Mouse (Mus musculus): ENCODE results near the gene Gm9821. TPM values are rescaled to one million over a fixed set of nuclear protein-coding genes. Genes with fewer than 3 reads are reported as not detected.

The Gm9821 gene
- total RNA-seq, 2 experiments from 2014 or later, result not detected

DNA sequence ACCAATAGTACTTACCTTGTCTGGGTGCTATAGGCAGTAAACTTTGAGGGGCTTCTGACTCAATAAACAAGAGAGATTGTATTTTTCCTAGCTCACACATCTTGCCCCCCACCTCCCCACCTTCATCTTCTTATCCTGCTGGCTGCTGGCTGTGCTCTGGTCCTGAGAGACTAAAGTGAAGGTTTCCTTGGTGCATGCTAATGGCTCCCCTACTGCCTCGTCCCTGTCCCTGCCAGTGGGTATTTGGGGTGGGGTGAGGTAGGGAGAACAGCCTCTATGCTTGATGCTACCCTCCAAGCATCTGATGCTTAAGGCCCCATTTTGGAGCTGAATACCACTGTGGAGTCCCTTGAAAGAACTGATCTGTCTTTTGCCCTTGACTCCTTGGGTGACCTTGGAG is 20.8 kb upstream of the Gm9821 start:
- DNase-seq, result no peak
- intact Hi-C loops (cut with DNase I), result loop anchor here (2.0 to 10.0 kb wide), 3 partner anchors 57 to 220 kb away; no protein-coding TSS in a partner anchor

DNA sequence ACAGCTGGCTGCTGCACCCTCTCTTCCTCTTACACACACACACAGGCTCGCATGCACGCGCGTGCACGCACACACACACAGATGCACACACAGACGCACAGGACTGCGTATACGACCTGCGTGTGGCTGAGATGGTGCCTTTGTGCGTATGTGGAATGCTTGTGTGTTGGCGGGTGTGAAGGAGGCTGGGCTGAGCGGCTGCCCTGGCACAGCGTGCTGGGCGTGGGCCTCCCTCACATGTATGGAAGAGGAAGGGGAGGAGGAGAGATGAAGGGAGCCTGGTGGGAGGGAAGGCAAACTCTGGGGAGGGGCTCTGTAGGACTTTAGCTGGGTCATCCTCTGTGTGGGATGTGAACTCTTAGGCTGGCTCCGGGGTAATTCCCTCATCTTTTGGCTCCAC is 20.1 kb upstream of the Gm9821 start:
- DNase-seq, result no peak
- intact Hi-C loops (cut with DNase I), result loop anchor here (2.0 to 10.0 kb wide), 2 partner anchors 147 to 221 kb away; no protein-coding TSS in a partner anchor

DNA sequence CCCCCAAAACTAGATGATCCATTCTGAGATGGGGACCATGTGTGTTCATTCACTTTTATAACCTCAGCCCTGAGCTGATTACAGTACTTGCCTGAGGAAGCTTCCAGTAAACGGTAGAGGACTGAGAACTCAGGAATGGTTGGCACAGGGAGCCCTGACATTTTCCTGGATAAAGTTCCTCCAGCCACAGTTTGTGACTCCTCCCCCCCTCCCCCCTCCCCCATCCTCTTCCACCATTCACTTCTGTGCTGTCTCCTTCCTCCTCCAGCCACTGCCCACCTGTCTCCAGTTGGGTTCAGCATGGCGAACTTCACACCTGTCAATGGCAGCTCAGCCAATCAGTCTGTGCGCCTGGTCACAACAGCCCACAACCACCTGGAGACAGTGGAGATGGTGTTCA is 18.6 kb upstream of the Gm9821 start, which contains the start of gene Chrm4:
Gene Chrm4, plus strand, starts transcription at position 301 of the 400 bp plus-strand sequence.
- no peak for DNase-seq
- intact Hi-C loops (cut with DNase I), result loop anchor here (10.0 kb wide), 1 partner anchor 222 kb away; no protein-coding TSS in a partner anchor

DNA sequence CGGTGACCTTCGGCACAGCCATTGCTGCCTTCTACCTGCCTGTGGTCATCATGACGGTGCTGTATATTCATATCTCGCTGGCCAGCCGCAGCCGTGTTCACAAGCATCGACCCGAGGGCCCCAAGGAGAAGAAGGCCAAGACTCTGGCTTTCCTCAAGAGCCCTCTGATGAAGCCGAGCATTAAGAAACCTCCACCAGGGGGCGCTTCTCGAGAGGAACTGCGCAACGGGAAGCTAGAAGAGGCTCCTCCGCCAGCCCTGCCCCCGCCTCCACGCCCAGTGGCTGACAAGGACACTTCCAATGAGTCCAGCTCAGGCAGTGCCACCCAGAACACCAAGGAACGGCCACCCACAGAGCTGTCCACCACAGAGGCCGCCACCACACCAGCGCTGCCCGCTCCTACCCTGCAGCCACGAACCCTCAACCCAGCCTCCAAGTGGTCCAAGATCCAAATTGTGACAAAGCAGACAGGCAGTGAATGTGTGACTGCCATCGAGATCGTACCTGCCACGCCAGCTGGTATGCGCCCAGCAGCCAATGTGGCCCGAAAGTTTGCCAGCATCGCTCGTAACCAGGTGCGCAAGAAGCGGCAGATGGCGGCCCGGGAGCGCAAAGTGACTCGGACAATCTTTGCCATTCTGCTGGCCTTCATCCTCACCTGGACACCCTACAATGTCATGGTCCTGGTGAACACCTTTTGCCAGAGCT is 17.5 kb upstream of the Gm9821 start:
- intact Hi-C loops (cut with DNase I), result loop anchor here (10.0 kb wide), 1 partner anchor 223 kb away; no protein-coding TSS in a partner anchor
- DNase-seq, result peak in 1 of 2 experiments; percentile 70

GRCm38 (mm10) chr2:91928534-91929350 is 16.8 kb upstream of the Gm9821 start:
- intact Hi-C loops (cut with DNase I), result loop anchor here (10.0 kb wide), 1 partner anchor 224 kb away; no protein-coding TSS in a partner anchor
- DNase-seq, result no peak

DNA sequence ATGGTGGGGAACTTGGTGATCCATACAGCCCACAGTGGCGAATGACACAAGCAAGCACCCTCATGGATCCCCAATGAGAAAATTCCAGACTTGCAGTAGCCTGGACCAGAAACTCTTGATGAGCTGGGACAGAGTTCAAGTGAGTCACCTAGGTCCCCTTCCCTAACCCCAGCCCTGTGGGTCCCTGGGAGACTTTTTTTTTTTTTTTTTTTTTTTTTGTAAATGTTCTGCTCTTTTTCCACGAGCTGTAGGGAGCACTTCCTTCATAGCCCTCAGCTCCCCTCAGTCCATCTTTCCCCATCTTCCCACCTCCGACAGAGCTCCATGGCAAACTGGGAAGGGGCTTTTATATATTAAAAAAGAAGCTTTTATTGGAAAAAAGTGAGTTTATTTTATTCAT is 16.0 kb upstream of the Gm9821 start:
- intact Hi-C loops (cut with DNase I), result loop anchor here (10.0 kb wide), 1 partner anchor 225 kb away; no protein-coding TSS in a partner anchor
- DNase-seq, result no peak

- intact Hi-C loops (cut with DNase I), result loop anchor here (10.0 kb wide), 1 partner anchor 225 kb away; no protein-coding TSS in a partner anchor
- DNase-seq, result no peak
Measured at GRCm38 (mm10) chr2:91929936-91930335, 15.6 kb upstream of the Gm9821 start.

GRCm38 (mm10) chr2:91930761-91931291 is 14.7 kb upstream of the Gm9821 start:
- intact Hi-C loops (cut with DNase I), result no loop called here
- no peak for DNase-seq

- intact Hi-C loops (cut with DNase I), result no loop called here
Measured at GRCm38 (mm10) chr2:91931328-91932159, 14.0 kb upstream of the Gm9821 start.

DNA sequence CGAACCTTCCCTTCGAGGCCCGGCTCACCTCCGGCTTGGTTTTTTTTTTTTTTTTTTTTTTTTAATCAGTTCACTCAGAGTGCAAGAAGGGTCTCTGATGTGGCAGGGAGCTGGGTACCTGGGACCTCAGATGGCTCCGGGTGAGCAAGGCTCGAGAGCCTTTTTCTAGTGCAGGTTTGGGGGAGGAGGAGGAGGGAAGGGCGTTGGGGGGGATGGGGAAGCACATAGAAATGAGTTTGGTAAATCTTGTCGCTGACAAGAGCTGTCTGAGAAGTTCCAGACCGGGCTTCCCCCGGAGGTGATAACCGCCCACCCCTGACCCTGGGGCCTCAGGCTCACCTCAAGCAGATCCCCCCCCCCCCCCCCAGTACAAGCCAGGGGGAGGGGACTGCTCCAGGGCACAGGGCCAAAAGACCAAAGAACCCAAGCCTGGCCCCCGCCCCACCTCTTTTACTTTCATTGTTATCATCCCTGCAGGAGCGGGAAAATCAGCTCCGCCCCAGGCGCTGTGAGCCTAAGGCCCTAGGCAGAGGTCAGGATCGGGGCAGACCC is 13.3 kb upstream of the Gm9821 start, which contains the start of gene Mdk:
Gene Mdk, minus strand, starts transcription at position 138 of the 552 bp plus-strand sequence.
- DNase-seq, result no peak
- intact Hi-C loops (cut with DNase I), result no loop called here

More at GRCm38 (mm10) chr2:91931328-91932159, 14.0 kb upstream of the Gm9821 start:
- no peak for DNase-seq

- DNase-seq, result no peak
- intact Hi-C loops (cut with DNase I), result no loop called here
Measured at GRCm38 (mm10) chr2:91932737-91933350, 12.7 kb upstream of the Gm9821 start.

DNA sequence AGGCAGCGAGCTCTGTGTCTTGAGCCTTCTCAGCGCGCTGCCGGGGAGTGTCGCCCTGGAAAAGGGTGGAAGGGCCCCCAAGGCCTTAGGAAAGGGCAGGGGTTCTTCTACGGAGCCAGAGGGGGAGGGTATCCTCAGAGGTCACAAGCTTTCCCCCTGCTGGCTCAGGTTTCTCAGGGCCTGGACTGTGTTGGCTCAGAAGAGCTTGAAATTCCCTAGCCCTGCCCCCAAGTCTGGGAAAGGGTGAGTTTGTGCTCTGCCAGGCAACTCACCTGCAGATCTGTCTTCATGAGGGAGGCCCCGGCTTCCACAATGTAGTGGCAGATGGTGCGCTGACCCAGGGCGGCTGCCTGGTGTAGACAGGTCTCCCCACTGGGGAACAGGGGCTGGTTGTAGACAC is 12.0 kb upstream of the Gm9821 start:
- intact Hi-C loops (cut with DNase I), result no loop called here
- no peak for DNase-seq

DNA sequence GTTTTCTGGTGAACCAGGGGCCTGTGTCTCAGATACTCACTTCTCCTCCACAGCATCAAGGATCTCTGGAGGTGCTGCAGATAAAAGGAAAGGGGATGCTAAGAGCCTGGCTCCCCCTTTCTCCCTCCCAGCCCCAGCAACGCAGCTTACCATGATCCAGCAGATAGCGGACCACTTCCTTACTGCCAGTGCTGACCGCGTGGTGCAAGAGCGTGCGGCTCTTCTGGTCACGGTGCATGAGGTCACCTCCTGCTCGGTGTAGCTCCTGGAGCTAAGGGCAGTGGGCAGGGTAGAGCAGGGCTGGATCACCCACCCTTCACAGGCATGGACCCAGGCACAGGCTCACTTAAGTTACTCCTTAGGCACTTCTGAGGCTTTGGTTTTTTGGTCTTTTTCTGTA is 11.5 kb upstream of the Gm9821 start:
- DNase-seq, result no peak
- intact Hi-C loops (cut with DNase I), result no loop called here

DNA sequence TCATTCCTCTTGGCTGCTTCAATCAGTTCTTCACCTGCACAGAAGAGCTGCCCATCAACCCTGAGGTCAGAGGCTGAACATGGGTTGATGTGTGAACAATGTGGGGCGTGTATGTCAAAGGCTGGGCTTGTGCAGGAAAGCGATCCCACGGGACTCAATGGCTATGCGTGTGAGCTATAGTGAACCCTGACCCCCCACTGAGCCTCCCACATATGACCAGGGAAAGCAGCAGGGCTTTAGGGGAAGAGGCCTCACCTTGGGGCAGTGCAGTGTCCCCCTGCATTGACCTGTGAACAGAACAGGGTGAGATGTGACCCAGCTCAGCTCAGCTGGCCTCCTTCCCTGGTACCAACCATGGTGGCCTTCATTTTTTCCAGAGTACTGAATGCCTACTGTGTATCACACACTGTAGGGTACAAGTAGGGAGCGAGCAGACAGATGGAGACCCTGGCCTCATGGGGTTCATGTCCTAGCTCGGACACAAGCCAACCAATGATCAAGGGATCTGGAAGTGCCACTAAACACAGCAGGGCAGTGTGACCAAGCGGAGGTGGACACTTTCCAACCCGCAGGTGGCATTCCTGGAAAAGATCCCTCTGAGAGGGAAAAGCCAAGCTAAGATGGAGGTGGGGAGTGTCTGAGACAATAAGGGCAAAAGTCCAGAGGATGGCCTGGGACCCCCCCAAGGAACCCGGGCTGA is 10.5 kb upstream of the Gm9821 start:
- intact Hi-C loops (cut with DNase I), result loop anchor here (5.0 kb wide), 1 partner anchor 42 kb away; the partner anchor contains the start of gene Dgkz
- no peak for DNase-seq

DNA sequence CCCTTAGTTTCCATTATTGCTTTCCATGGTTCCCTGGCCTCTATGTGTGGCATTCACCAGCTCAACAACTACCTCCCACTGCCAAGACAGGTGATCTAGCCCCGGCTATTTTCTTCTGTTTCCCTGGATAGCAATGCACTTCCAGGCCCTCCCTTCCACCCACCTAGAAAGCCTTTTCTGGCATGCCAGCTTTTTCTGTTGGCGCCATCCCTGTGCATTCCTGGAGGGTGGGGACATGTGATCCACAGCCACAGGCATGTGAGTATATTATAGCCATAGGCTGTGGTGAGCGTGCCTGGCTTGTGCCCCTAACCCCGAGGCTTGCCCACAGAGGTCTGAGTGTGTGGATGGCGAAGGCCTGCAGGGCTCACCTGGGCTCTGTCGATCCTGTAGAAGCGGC is 9.3 kb upstream of the Gm9821 start:
- no peak for DNase-seq
- intact Hi-C loops (cut with DNase I), result loop anchor here (5.0 kb wide), 1 partner anchor 41 kb away; the partner anchor contains the start of gene Dgkz

DNA sequence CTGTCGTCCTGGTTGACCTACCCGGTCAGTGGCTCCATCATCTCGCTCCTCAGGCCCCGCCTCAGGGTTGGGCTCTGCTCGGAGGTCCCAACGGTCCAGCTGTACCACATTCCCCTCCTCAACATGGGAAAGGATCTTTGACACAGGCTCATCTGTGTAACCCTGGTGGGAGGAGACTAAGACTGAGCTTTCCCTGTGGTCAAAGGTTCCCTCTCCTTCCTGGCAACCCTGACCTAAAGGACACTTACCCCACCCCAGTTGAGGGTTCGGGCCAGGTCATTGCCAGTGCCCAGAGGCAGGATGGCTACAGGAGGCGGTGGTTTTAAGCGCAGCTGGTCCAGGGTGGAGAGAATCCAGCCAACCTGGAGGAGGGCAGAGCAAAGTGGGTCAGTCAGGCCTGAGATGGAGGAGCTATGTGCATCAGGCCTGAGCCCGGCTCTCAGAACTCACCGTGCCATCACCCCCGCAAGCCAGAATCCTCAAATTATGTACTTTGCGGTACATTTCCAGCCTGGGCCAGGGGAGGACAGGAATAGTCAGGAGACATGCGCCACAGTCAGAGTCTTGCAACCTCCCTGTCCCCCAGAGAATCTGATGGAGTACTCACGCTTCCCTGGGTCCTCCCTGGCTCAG is 6.1 kb upstream of the Gm9821 start:
- intact Hi-C loops (cut with DNase I), result loop anchor here (5.0 kb wide), 1 partner anchor 38 kb away; the partner anchor contains the start of gene Dgkz
- no peak for DNase-seq

- no peak for DNase-seq
- intact Hi-C loops (cut with DNase I), result no loop called here
Measured at GRCm38 (mm10) chr2:91942356-91942755, 3.1 kb upstream of the Gm9821 start.

Data from gastrocnemius, postnatal 36 days (tissue).